Mouse (Mus musculus) adrenal gland (tissue): ENCODE measurements around the gene Samt1.
"Not testable (repeated sequence)": the region's sequence is repeated elsewhere in the genome, so short reads cannot be mapped to it uniquely, and the experiment has no call there.

Experiments
- intact Hi-C: fragments of 180-260 bp; cut with DNase I; formaldehyde crosslinking; loops from one replicate; pipeline ENCODE4 v1.15.1; 2025
- long read RNA-seq, 2 experiments: library from polyadenylated mRNA; unstranded; transcript quantifications; one replicate each; pipeline ENCODE4 v2.0.0; 2020; ENCODE audit warnings: borderline replicate concordance in 1 of 2; ENCODE audit not compliant: insufficient replicate concordance in 1 of 2

Samt1 gene
- long read RNA-seq, experiment 1 = 0 reads
- long read RNA-seq, experiment 2 = 0 reads

- intact Hi-C loops = not testable (repeated sequence)
Measured at GRCm38 (mm10) chrX:154012540-154012939, at the start of gene Samt1. Gene Samt1, minus strand, starts transcription at chrX:154012640.

GRCm38 (mm10) chrX:154054939-154055338, 42.5 kb upstream of the Samt1 start, which contains the start of gene Gm10057:
Gene Gm10057, minus strand, starts transcription at chrX:154055039.
- intact Hi-C loops = not testable (repeated sequence)

GRCm38 (mm10) chrX:154033727-154034126, 21.3 kb upstream of the Samt1 start, which contains the start of gene 4921511M17Rik:
Gene 4921511M17Rik, minus strand, starts transcription at chrX:154033827.
- intact Hi-C loops = not testable (repeated sequence)

- intact Hi-C loops = not testable (repeated sequence)
Measured at GRCm38 (mm10) chrX:153976914-153977313, 35.5 kb downstream of the Samt1 start.

- intact Hi-C loops = not testable (repeated sequence)
Measured at GRCm38 (mm10) chrX:153976467-153976866, 36.0 kb downstream of the Samt1 start.

DNA sequence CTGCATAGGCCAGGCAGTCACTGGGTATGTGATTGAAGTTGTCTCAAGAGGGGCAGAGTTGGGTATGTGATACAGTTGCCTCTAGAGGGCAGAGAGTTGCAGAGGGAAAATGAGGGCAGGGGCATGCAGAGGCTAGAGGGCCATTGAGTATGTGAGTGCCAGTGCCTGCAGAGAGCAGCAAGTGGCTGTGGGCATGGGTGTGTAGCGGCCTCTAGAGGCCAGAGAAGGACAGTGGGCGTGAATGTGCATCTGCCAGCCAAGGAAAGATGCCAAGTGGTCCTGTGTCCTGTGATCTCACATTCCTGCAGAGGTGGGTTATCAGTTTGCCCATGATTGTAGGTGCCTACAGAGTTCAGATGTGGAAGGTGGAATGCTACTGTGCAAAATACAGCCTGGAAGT, 38.0 kb downstream of the Samt1 start:
- intact Hi-C loops = no loop called here

GRCm38 (mm10) chrX:153952866-153953265, 59.6 kb downstream of the Samt1 start:
- intact Hi-C loops = not testable (repeated sequence)
